Mouse (Mus musculus): ENCODE data around the gene Fer1l5. TPM values are rescaled to one million over a fixed set of nuclear protein-coding genes. Genes with fewer than 3 reads are reported as not detected.
A peak's percentile ranks its signal among the peaks of the same experiment; 100 is the strongest.

Gene Fer1l5
- polyA plus RNA-seq, 1 experiment from 2014 or later, result 1.1 TPM

DNA sequence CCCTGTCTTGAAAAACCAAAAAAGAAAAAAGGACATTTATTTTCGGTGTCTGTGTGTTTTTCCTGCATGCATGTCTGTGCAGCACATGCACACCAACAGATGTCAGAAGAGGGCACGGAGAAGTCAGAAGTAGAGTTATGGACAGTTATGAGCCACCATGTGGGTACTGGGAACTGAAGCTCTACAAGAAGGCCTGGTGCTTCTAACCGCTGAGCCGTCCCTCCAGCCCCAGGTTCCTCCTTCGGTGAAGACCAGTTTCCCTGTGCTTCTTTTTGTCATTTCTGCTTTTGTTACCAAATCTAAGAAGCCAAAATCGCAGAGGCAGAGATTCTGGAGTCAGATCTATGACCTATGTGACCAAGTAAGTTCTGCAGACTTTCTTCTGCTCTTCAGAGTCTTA lies 64.4 kb downstream of the Fer1l5 start:
- no peak overlapping the region for H3K9ac ChIP-seq
- no peaks in the 10 kb centered on the region for H3K9me3 ChIP-seq (replicated peaks)
- H3K4me2 ChIP-seq, result no peak overlapping the region
- 98% methylated on average over 6 of the region's 6 CpGs for WGBS
- no peak overlapping the region for H3K27ac ChIP-seq
- H3K4me1 ChIP-seq, result no peaks in the 10 kb centered on the region
- ATAC-seq, result no peak
- H3K27me3 ChIP-seq, result no peaks in the 10 kb centered on the region
- H3K4me3 ChIP-seq, result no peak overlapping the region
- H3K36me3 ChIP-seq (ENCODE audit: poor library complexity, severe bottlenecking), result peaks cover 88% of the 10 kb centered on the region

DNA sequence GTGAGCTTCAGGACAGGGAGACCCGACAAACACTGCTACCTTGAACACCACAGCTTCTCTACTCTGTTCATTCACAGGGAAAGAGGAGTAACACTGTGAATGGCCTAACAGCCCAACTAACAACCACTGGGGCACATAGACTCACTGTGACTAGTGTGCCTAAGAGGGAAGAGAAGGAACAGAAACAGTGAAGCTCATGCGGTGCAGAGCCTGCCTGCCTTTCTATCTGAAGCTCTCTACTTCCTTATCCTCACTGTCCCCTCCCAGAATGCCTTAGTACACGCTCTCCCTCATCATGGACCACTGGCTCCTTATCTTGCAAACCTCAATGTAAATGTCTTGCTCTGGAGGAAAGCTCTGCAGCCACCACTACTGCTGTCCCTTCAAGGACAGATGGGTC lies 65.1 kb downstream of the Fer1l5 start:
- H3K27me3 ChIP-seq, result no peaks in the 10 kb centered on the region
- H3K4me2 ChIP-seq, result no peak overlapping the region
- WGBS, result 93% methylated on average over 3 of the region's 3 CpGs
- H3K27ac ChIP-seq, result no peak overlapping the region
- no peak overlapping the region for H3K4me3 ChIP-seq
- no peaks in the 10 kb centered on the region for H3K4me1 ChIP-seq
- no peaks in the 10 kb centered on the region for H3K9me3 ChIP-seq (replicated peaks)
- no peak overlapping the region for H3K9ac ChIP-seq
- no peak for ATAC-seq
- peaks cover 88% of the 10 kb centered on the region for H3K36me3 ChIP-seq (ENCODE audit: poor library complexity, severe bottlenecking)

DNA sequence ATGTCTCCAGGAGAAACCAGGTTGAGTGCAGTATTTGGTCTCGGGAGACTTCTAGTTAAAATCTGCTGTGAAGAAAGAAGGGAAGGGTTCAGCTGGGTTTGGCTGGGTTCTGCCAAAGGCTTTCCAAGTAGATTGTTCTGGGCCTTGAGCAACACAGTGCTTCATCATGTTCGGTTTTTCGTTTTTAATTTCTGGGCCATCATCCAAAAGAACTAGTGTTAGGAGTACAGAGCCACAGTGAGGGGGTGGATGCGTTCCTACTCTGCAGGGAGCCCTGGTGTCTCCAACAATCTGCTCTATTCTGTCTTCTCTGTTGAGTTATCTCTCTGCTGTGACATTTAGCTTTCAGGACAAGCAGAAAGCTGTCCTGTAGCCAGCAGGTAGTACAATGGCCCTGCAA lies 69.0 kb downstream of the Fer1l5 start:
- H3K4me3 ChIP-seq, result no peak overlapping the region
- H3K27ac ChIP-seq, result no peak overlapping the region
- H3K4me2 ChIP-seq, result no peak overlapping the region
- ATAC-seq, result no peak
- peaks cover 62% of the 10 kb centered on the region for H3K36me3 ChIP-seq (ENCODE audit: poor library complexity, severe bottlenecking)
- H3K9me3 ChIP-seq (replicated peaks), result no peaks in the 10 kb centered on the region
- H3K9ac ChIP-seq, result no peak overlapping the region
- no peaks in the 10 kb centered on the region for H3K27me3 ChIP-seq
- peaks cover 18% of the 10 kb centered on the region for H3K4me1 ChIP-seq
- WGBS, result 83% methylated on average over 4 of the region's 4 CpGs

DNA sequence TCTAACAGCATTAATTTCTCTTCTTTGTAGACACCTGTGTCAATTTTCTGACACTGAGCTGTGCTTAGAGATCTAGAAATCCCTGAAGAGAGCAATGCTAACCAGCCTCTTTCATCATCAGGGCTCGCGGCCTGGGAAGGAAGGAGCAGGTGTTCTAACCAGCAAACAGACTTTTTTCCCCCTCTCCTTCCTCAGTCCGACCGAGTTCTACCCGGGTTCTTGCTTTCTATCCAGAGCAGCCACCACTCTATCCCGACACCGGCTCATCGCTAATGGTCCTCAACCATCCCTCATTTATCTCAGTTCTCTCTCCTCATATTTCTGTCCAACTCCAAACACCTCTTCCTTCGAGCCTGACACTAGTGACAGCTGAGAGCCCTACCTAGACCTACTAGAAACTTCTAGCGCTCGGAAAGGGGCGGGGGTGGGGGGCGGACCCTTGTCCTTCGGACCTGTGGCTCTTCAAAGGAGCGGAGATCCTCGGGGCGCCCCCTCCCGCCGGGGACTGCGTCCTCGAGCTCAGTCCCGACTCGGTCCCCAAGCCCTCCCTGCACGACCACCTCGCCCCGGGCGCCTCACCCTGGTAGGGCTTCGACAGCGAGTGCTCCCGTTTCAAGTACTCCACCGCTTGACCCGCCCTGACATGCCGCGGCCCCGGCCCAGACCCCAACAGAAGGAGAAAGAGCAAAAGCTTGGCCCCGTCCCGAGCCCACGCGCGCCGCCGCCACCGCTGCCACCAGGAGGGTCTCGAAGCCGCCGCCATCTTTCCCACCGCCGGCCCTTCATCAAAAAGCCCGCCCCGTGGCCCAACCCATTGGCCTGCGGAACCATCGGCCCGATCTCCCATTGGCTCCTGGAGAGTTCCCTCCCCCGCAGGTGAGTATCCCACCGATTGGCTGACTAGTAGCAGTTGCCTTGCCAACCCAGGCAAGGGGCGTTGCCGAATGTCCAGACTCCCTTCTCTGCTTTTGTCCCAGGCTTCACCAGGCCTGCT lies 72.7 kb downstream of the Fer1l5 start, which contains the start of gene Lman2l:
Gene Lman2l, minus strand, starts transcription at position 801 of the 994 bp plus-strand sequence.
- Histone ChIP-seq H3K4me1 (peaks cover 18% of the 10 kb centered on the region), H3K4me3 (peak within 1 kb of the TSS; percentile 75), H3K9me3 (replicated peaks) (no peaks in the 10 kb centered on the region), H3K36me3 (ENCODE audit: poor library complexity, severe bottlenecking) (peaks cover 25% of the 10 kb centered on the region), H3K27ac (peak within 1 kb of the TSS; percentile 80), H3K9ac (peak within 1 kb of the TSS; percentile 78), H3K4me2 (peak within 1 kb of the TSS; percentile 84), H3K27me3 (no peaks in the 10 kb centered on the region)
- WGBS, result under 1% methylated on average over 48 of the region's 57 CpGs
- ATAC-seq, result peak; percentile 100

DNA sequence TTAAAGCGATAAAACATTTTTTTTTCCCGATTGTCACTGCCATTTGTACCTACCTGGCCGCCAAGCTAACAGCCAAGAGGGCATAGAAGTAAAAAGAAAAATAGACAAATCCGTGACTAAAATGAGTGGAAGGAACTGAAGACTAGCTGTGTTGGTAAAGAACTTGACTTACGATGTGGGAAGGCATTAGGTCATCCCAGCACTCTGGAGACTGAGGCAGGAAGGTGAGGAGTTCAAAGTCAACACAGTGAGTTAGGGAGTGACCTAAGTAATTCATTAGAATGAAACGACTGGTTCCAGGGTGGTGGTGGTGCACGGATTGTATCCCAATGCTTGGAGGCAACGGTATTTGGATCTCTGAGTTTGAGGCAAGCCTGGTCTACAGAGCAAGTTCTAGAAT lies 73.4 kb downstream of the Fer1l5 start:
- WGBS, result 43% methylated on average over 8 of the region's 8 CpGs
- ATAC-seq, result peak; percentile 28

DNA sequence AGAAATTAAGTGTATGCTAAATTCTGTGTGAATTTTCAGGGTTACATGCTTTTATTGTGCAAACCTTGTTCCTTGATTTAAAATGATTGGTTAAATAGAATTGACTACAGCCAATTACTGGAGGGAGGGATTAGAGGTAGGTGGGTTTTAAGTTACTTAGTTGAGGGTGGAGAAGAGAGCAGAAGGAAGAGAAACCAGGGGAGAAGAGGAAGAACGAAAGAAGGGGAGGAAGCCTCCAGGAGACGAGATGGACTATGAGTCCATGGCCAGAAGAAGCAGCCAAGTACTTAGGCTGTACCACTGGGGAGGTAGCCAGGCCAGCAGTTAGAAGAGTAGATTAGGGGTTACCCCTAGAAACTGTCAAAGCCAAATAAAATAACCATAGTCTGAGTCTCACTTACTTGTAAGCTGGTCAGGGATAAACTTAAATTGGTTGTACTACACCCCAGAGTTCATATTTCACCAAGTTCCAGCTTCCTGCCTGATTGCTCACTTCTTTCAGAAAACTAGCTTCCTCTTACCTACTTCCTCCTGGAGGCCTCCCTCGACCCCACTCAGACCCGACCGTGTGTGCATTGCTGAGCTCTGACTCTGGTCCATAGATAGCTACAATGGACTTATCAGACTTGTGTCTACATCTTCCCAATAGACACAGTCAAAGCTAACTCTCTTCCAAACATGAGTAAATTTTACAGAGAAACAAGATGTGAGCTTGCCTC lies 74.2 kb downstream of the Fer1l5 start:
- 89% methylated on average over 5 of the region's 5 CpGs for WGBS
- H3K4me2 ChIP-seq, result no peak overlapping the region
- no peak overlapping the region for H3K4me3 ChIP-seq
- no peak overlapping the region for H3K27ac ChIP-seq
- no peak for ATAC-seq
- H3K9me3 ChIP-seq (replicated peaks), result no peaks in the 10 kb centered on the region
- no peak overlapping the region for H3K9ac ChIP-seq
- no peaks in the 10 kb centered on the region for H3K27me3 ChIP-seq
- peaks cover 18% of the 10 kb centered on the region for H3K4me1 ChIP-seq
- H3K36me3 ChIP-seq (ENCODE audit: poor library complexity, severe bottlenecking), result peaks cover 19% of the 10 kb centered on the region

More for the DNA sequence above, 73.4 kb downstream of the Fer1l5 start:
- Histone ChIP-seq H3K27me3 (no peaks in the 10 kb centered on the region), H3K9me3 (replicated peaks) (no peaks in the 10 kb centered on the region), H3K4me2 (peak overlapping the region; percentile 39), H3K4me1 (peaks cover 18% of the 10 kb centered on the region), H3K4me3 (no peak overlapping the region), H3K9ac (no peak overlapping the region), H3K36me3 (ENCODE audit: poor library complexity, severe bottlenecking) (peaks cover 23% of the 10 kb centered on the region), H3K27ac (peak overlapping the region; percentile 48)

DNA sequence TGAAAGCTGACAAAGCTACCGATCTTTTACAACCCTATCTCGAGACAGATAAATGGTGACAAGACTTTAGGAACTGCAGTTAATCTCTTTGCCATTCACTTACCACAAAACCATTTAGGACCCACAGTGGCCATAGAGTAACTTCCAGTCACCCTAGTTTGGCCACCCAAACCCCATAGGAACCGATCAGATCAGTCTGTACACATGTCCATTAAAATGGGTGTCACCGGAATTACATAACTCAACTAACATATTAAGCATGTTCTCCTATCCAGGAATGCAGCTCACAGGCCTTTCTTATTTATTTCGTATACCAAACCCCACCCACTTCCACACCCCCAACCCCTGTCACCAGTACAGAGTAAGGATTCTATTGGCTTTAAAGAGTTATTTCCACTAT lies 74.8 kb downstream of the Fer1l5 start:
- WGBS, result 93% methylated on average over 5 of the region's 5 CpGs
- H3K36me3 ChIP-seq (ENCODE audit: poor library complexity, severe bottlenecking), result peaks cover 13% of the 10 kb centered on the region
- H3K9ac ChIP-seq, result no peak overlapping the region
- H3K27ac ChIP-seq, result no peak overlapping the region
- H3K4me1 ChIP-seq, result peaks cover 18% of the 10 kb centered on the region
- H3K9me3 ChIP-seq (replicated peaks), result no peaks in the 10 kb centered on the region
- H3K4me2 ChIP-seq, result no peak overlapping the region
- no peak for ATAC-seq
- H3K27me3 ChIP-seq, result no peaks in the 10 kb centered on the region
- H3K4me3 ChIP-seq, result no peak overlapping the region

DNA sequence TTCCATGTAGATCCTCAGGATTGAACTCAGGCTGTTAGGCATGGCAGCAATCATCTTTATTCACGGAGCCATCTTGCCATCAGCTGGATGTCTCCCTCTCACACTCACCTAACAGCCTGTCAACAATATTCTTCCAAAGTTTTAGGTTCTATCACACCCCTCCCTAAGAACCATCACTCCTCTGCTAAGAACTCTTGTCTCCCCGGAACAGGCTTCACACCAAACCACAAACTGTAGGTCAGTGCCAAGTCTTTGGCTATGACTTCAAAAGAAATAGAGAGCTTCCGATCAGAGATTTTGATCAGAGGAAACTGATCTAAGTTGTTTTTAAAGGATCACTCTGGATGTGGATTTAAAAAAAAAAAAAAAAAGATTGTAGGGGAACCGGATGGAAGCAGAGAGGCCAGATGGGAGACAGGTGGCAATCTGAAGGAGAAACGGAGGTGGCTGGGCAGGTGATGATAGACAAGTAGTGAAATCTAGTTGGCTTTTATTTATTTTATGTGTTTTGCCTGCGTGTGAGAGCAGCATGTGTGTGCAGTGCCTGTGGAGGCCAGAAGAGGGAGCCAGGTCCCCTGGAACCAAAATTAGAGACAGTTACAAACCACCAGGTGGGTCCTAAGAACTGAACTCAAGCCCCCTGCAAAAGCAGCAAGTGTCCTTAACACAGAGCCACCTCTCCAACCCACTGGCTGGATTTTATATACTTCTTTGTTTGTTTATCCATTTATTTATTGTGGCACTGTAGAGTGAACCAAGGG lies 82.1 kb downstream of the Fer1l5 start:
- Histone ChIP-seq H3K27me3 (no peaks in the 10 kb centered on the region), H3K4me2 (no peak overlapping the region), H3K27ac (no peak overlapping the region), H3K4me3 (no peak overlapping the region), H3K9me3 (replicated peaks) (no peaks in the 10 kb centered on the region; the same call in 1 of the 2 replicates), H3K36me3 (ENCODE audit: poor library complexity, severe bottlenecking) (no peaks in the 10 kb centered on the region), H3K4me1 (no peaks in the 10 kb centered on the region), H3K9ac (no peak overlapping the region)
- 88% methylated on average over 6 of the region's 6 CpGs for WGBS
- no peak for ATAC-seq

DNA sequence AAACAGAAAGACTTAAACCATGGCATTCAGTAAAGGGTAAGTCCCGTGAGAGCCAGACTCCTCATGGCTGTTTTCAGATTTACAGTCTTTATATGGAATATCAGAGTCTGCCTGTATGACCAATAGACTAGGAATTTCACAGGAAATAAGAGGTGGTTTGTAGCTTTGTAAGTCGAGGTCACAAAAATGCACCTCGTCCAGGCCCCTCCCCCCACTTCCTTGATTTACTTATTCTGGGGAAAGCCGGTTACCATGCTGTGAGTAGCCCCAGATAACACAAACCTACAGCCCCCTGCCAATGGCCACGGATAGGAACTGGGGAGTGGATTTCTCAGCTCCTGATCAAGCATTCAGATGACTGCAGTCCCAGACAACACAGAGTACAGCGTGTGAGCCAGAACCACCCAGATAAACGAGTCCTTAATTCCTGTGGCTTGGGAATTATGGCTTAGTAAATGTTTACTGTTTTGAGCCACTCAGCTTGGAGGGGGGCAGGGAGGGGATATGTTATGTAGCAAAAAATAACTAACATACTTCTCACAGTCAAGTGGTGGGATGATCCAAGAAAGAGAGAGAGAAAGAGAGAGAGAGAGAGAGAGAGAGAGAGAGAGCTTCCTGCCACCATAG lies 85.4 kb downstream of the Fer1l5 start:
- Histone ChIP-seq H3K27me3 (no peaks in the 10 kb centered on the region), H3K36me3 (ENCODE audit: poor library complexity, severe bottlenecking) (no peaks in the 10 kb centered on the region), H3K4me3 (no peak overlapping the region), H3K4me2 (no peak overlapping the region), H3K9me3 (replicated peaks) (no peaks in the 10 kb centered on the region; the same call in 1 of the 2 replicates), H3K9ac (no peak overlapping the region; the same call in 1 of the 2 replicates), H3K4me1 (no peaks in the 10 kb centered on the region), H3K27ac (no peak overlapping the region)
- ATAC-seq, result no peak
- 52% methylated on average over 7 of the region's 7 CpGs for WGBS

DNA sequence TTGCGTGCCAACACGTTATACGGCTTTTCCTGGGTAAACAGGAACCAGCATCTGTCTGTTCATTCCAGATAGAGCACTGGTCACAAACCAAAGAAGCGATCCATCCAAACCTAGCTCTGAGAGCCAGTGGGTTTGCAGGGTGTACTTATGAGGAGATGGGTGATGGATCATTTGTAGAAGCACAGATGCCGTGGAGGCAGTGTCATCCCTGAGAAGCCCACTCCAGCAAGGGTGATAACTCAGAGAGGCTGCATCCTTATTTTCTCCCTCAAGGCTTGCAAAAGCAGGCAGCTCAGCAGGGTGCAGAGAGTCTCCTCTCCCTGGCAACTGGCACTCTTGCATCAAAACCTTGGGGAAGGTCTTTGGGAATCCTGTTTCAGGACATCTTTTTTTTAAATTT lies 86.1 kb downstream of the Fer1l5 start:
- WGBS, result 89% methylated on average over 5 of the region's 5 CpGs
- H3K9me3 ChIP-seq (replicated peaks), result no peaks in the 10 kb centered on the region; the same call in 1 of the 2 replicates
- H3K4me3 ChIP-seq, result no peak overlapping the region
- no peaks in the 10 kb centered on the region for H3K36me3 ChIP-seq (ENCODE audit: poor library complexity, severe bottlenecking)
- no peak for ATAC-seq
- no peaks in the 10 kb centered on the region for H3K4me1 ChIP-seq
- no peak overlapping the region; the same call in 1 of the 2 replicates for H3K9ac ChIP-seq
- no peak overlapping the region for H3K4me2 ChIP-seq
- no peaks in the 10 kb centered on the region for H3K27me3 ChIP-seq
- H3K27ac ChIP-seq, result no peak overlapping the region

DNA sequence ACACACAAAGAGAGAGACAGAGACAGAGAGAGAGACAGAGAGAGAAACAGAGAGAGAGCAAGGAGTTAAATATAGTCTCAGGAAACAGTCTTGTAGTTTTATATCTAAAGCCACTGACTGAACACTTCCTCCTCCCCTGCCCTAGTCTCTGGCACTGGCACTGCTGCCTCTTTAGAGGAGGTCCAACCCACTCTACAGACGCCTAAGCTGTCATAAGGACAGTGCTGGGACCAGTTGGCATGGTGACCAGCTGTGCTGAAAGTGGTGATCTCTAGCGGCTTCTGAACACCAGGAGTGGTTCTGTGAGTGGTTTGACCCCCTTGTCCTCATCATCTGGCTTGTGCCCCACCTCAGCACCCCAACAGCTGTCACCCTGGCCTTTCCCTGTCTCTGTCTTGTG lies 89.7 kb downstream of the Fer1l5 start:
- 58% methylated on average over 2 of the region's 2 CpGs for WGBS

More for the DNA sequence above, 89.7 kb downstream of the Fer1l5 start:
- H3K9ac ChIP-seq, result no peak overlapping the region
- H3K4me1 ChIP-seq, result no peaks in the 10 kb centered on the region
- H3K36me3 ChIP-seq (ENCODE audit: poor library complexity, severe bottlenecking), result no peaks in the 10 kb centered on the region
- no peaks in the 10 kb centered on the region for H3K27me3 ChIP-seq
- H3K4me2 ChIP-seq, result no peak overlapping the region
- ATAC-seq, result no peak
- no peak overlapping the region for H3K27ac ChIP-seq
- no peaks in the 10 kb centered on the region for H3K9me3 ChIP-seq (replicated peaks)
- H3K4me3 ChIP-seq, result no peak overlapping the region

Data from forebrain, embryonic 13.5 days (tissue).